Mouse (Mus musculus) bone marrow macrophage, adult 2 months (primary cell): ENCODE measurements around the gene Rab32. TPM values are rescaled to one million over a fixed set of nuclear protein-coding genes. Genes with fewer than 3 reads are reported as not detected.

ENCODE experiments used
- H3K27ac ChIP-seq: 2 replicates; pipeline ENCODE4 v1.5.1; 2012; ENCODE audit warnings: low read depth, low read length; ENCODE audit not compliant: insufficient read depth
- H3K4me1 ChIP-seq: 2 replicates; pipeline ENCODE4 v1.6.1; 2012; ENCODE audit warnings: low read length; ENCODE audit not compliant: control insufficient read depth, insufficient read depth
- H3K4me3 ChIP-seq: 2 replicates; pipeline ENCODE4 v1.5.1; 2012; ENCODE audit warnings: mild to moderate bottlenecking, low read length, moderate library complexity; ENCODE audit not compliant: insufficient read depth
- CTCF ChIP-seq: IDR thresholded peaks from 2 replicates; pipeline ENCODE4 v1.5.1; 2012; ENCODE audit warnings: low read depth, mild to moderate bottlenecking, low read length, moderate library complexity
- POLR2A ChIP-seq: IDR thresholded peaks from 2 replicates; pipeline ENCODE4 v1.6.1; 2012; ENCODE audit warnings: mild to moderate bottlenecking, low read depth, low read length, borderline replicate concordance
- polyA plus RNA-seq: library from polyadenylated mRNA; stranded (reverse); fragments of >200 nt; gene quantifications from 2 replicates; pipeline ENCODE4 v1.2.4, GENCODE M21; 2012; ENCODE audit not compliant: missing spikeins, insufficient read depth, insufficient read length

The Rab32 gene
- polyA plus RNA-seq, 1 experiment = 82.4 TPM

GRCm38 (mm10) chr10:10544955-10545354 lies 13.1 kb downstream of the Rab32 start:
- TF ChIP-seq CTCF = no peak
- TF ChIP-seq POLR2A = no peak
- Histone ChIP-seq H3K4me1 (no peaks in the 10 kb centered on the region), H3K27ac (no peak overlapping the region), H3K4me3 (no peak overlapping the region)

Other genes starting within 250 kb of the Rab32 start
- 0.76 and 1.1 TPM in 2 replicates for gene Adgb, start 85.9 kb downstream of the Rab32 start, polyA plus RNA-seq
- not detected in 2 replicates for gene Gm10944, start 123.1 kb upstream of the Rab32 start, polyA plus RNA-seq